Mouse (Mus musculus): ENCODE data around the gene Fam222a.

Fam222a gene

GRCm38 (mm10) chr5:114658255-114658654 is 90.4 kb downstream of the Fam222a start, which contains the start of gene Trpv4:
TSS of gene Trpv4 (minus strand) at chr5:114658421.
- DNase-seq = peak; percentile 60 to 80

- no peak for DNase-seq
Measured at GRCm38 (mm10) chr5:114661029-114661428, 93.2 kb downstream of the Fam222a start.
